Mouse (Mus musculus): ENCODE results near the gene Dohh.

Dohh gene

GRCm38 (mm10) chr10:81417227-81418215, 33.3 kb downstream of the Dohh start:
- DNase-seq (ENCODE audit: low spot score in 2 of 2): no peak

- no peak for DNase-seq (ENCODE audit: low spot score in 2 of 2)
Observed at GRCm38 (mm10) chr10:81418216-81419070, 34.2 kb downstream of the Dohh start.

DNA sequence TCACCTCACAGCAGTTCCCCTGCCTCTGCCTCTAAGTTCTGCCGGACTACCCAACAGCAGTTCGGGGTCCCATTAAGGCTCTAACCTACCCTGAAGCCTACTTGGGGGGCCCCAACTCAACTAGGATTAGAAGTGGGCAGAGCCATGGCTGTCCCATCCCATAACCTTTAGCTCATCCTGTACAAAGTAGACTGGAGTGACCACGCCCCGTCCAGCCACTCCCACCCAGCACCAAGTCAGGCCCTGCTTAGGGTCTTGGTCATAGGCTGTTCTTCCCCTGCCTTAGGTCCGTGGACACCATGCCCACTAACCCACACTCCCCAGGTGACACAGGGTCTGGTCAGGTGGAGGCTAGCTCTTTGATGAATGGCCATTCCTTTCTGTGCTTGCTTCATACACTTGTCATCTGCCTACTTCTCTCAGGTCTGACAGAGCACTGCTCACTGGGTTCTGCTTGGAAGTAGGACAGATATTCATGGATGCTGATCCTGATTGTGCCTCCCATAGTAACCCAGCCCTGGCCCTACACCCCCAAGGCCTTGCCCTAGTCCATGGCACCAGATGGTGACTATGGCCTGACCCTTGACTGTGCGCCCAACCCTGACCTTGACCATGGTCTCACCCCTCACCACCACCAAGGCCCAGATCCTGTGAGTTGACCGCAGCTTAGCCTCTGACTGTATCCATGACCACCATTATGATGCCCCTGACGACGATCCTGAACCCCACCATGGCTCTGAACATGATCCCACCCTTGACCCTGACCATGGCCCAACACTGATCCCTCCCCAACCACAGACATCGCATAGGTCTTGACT, 35.1 kb downstream of the Dohh start:
- DNase-seq (ENCODE audit: low spot score in 2 of 2): no peak

DNA sequence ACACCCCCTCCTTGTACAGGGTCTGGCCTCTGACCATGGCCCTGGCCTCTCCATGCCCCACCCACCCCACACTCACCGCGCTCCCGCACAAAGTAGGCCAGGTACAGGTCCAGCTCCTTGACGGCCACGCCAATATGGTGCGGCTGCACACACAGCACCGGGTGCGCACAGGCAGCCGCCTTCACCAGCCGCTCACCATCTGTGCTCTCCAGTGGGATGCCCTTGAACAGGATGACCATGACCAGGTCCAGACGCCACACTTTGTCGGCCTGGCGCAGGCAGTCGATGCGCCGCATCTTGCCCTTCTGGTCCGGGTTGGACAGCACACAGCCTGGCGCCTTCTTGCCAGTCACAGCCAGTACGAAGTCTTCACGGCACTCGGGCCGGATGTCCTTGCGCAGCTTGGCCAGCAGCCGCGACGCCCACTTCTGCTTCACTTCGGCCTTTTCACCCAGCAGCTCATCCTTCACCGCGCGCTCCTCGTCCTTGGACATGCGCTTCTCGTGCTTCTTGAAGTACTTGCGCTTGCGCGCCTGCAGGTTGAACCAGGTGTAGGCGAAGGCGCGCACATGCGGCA, 36.1 kb downstream of the Dohh start:
- DNase-seq (ENCODE audit: low spot score in 2 of 2): no peak

DNA sequence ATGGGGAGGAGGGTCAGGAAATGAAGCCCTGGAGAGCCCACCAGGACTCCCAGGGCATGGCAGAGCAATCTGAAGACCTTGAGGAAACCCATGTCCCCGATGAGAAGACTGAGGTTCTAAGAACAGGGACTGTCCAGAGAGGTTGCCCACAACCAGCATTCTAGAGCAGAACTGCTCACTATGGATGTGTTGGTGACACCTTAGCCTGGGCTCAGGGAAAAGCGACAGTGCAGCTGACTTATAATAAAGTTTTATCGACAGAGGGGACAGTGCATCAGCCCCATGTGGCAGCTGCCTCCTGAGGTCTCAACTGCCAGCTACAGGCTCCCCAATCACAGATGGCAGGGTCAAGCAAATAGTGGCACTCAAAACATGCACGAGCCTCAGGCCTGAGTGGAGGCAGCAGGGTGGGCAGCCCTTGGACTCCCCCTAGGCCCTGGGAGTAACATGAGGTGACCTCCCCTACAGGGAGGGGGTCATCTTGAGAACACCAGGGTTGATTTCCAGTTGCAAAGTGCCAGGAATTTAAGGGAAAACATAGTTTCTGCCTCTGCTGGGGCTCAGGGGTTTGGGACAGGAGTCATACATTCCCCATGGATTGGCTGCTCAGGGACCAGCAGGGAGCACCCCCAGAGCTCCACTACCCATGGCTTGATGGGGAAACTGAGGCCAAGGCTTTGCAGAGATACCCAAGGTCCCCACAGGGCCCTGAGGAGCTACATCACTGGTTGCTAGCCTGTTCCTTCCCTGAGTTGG, 37.0 kb downstream of the Dohh start:
- DNase-seq (ENCODE audit: low spot score in 2 of 2): no peak

- DNase-seq (ENCODE audit: low spot score in 2 of 2): peak in 1 of 2 experiments; percentile 0
Observed at GRCm38 (mm10) chr10:81421797-81422100, 37.5 kb downstream of the Dohh start.

- no peak for DNase-seq (ENCODE audit: low spot score in 2 of 2)
Observed at GRCm38 (mm10) chr10:81422191-81422590, 38.0 kb downstream of the Dohh start.

DNA sequence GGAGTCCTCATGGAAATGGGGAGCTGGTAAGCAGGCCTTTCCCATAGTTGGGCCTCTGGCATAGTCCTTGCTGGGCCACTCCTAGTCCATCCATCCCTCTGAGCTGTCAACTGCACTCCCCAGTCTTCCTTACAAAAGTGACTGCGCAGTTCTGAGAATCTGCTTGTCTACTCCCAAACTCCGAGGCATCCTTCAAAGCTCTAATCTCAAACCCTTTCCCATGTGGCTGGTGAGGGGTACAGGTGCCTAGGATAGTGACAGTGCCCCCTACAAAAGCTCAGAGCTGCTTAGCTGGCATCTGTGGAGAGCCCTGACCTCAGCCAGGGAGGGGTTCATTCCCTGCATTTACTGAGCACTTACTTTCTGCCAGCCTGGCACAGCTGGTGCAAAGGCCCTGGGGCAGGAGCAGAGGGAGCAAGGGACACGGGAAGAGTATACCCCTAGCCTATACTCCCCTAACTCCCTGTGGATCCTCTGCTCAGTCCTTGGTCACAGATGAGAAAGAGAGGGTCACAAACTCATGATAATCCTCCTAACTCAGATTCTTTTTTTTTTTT, 38.5 kb downstream of the Dohh start:
- DNase-seq (ENCODE audit: low spot score in 2 of 2): no peak

DNA sequence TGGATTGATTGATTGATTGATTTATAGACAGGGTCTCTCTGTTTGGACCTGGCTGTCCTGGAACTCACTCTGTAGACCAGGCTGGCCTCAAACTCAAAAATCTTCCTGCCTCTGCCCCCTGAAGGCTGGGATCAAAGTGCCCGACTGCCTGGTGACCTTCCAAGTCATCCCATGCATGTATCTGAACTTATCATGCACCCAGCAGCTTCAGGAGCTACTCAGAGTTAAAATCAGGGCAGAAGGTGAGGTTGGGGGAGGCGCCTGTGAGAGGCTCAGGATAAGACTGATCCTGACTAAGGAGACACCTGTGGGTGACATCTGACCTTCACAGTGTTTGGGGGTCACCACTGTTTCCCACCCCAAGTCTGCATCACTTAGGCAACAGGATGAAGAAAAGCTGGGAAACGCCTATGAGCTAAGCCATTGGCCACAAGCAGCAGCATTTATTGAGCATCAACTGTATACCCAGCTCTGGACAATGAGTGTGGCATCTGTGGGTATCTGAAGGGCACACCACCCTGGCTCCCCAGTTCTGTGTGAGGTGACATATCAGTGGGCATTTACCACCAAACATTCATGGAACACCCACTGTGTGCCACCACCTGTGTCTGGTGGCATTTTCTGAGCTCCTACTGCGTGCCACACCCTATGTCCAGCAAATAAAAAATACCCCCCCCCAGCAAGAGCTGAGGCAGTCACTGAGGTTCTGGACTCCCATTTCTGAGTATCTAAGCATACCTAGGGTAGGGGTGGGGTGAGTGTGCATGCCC, 39.4 kb downstream of the Dohh start:
- no peak for DNase-seq (ENCODE audit: low spot score in 2 of 2)

DNA sequence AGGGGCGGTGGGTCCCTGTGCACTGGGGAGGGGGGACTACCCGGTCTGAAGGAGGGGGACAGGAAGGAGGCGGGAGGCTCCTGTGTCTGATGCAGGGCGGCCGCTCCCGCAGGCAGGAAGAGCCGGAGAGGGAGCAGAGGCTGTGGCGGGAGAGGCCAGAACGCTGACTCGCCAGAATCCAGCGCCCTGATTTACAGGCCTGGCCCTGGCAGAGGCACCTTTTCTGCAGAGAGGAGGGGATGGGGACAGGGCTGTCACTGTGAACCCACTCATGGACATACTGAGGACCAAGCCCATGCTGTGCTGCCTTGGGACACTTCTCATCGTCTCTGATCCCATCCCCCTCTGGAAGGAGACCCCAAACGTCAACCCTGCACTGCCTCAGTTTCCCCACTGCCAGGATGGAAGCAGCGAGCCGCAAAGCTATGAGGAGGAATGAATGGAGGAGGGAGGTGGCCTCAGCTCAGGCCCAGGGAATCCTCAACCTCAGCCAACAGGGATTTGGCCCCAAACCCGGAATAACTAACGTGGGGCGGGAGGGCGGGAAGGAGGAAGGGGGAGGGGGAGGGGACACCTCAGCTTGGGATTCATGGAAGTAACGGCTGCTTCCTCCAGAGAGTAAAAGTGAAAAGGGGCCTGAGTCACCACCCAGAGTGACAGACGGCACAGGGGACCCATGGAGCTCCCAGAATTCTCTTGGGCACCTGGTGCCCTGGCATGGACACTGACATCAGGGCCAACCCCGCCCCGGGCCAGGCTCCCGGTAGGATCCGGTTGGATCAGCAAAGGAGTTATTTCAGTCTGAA, 40.2 kb downstream of the Dohh start:
- DNase-seq (ENCODE audit: low spot score in 2 of 2): no peak

DNA sequence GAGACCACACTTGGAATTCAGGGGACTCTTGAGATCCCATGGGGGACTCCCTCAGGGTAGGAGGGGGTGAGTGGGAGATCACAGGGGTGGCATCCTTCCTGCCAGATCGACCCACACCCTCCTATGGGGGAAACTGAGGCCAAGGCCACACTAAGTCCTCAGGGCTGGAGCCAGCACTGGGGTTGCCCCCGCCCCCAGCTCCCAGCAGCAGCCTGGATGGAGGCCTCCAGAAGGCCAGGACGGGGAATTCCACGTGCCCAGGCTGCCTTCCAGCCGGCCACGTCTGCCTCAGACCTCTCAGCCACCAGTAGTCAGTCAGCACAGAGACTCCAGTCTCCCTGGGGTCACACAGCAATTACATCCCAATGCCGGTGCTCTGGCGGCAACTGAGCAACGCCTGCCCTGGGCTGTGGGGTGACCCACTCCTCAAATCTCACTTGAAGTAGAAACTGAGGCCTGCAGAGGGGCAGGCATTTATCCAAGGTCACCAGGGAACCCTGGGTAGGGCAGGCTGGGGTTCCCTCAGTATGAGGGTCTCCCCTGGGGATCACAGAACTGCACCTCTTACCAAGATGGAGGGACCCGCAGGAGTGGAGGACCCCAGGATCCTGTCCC, 41.1 kb downstream of the Dohh start:
- DNase-seq (ENCODE audit: low spot score in 2 of 2): no peak

GRCm38 (mm10) chr10:81426081-81426671, 41.9 kb downstream of the Dohh start:
- DNase-seq (ENCODE audit: low spot score in 2 of 2): no peak

DNA sequence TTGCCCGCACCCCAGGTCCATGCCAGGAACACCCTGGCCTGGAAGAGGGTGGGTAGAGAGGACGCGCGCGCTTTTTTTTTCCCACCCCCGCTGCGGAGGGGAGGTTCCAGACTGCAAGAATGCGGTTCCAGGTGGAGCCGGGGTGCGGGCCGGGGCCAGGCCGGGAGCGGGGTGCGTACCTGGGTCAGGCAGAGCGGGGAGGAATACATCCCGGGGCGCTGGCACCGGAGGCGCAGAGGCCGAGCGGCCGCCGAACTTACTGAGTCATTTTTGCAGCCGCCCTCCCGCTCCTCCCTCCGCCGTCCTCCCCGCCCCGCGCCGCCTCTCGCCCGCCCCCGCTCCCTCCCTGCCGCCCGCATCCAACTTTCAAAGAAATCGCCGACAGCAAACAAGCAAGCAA, 42.7 kb downstream of the Dohh start:
- DNase-seq (ENCODE audit: low spot score in 2 of 2): no peak

DNA sequence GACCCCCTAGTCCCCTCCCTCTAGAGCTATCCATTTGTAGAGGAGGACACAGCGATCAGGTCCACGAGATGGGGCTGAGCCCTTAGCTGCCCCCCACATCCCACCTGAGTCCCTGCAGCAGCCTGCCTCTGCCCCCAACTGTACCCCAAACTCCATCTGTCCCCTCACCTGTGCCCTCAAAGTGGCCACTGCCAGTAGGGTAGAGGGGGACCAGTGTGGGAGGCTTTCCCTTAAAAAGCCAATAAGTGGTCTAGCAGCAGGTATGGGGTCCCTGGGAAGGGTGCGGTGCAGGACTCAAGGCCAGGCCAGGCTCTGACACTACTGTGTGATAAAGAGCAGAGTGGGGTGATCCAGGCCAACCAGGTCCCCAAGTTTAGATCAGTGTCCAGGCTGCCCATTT, 43.1 kb downstream of the Dohh start:
- DNase-seq (ENCODE audit: low spot score in 2 of 2): no peak

DNA sequence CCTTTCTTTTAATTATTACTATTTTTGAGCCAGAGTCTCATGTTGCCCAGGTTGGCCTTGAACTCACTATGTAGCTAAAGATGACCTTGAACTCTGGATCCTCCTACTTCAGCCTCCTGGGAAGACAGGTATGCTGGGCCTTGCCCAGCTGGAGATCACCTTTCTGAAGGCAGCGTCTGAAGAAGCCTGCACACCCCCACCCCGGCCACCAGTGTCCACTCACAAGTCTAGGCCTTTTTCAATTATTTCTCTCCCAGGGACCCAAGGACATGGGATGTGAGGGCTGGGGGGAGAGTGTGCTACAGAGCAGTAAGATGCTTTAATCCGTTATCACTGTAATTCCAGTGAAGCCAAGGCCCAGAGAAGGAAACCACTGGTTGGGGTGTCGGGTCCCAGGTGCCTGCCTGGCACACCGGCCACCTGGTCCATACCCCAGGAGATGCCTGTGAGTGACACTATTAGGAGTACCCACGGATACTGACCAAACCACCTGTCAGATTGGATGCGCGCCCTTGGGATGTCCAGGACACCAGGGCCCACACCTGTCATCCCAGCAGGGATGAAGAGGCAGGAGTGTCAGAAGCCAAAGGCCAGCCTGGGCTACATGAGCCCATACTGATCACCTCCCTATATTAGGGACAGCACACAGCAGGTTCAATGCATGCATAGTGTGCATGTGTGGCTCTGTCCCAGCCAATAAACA, 43.7 kb downstream of the Dohh start:
- no peak for DNase-seq (ENCODE audit: low spot score in 2 of 2)

DNA sequence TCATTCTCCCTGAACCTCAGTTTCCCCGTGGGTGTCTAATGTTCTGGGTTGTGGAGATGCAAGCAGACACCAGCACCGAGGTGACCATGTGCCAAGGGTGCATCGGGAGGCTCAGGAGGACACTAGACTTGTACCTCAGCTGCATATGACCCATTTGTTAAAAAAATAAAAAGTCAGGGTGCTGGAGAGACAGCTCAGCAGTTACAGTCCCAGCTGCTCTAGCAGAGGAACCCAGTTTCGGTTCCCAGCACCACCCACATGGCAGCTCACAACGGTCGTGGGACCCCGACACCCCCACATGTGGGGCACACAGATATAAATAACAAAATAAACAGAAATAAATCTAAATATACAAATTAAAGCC, 44.3 kb downstream of the Dohh start:
- DNase-seq (ENCODE audit: low spot score in 2 of 2): no peak

DNA sequence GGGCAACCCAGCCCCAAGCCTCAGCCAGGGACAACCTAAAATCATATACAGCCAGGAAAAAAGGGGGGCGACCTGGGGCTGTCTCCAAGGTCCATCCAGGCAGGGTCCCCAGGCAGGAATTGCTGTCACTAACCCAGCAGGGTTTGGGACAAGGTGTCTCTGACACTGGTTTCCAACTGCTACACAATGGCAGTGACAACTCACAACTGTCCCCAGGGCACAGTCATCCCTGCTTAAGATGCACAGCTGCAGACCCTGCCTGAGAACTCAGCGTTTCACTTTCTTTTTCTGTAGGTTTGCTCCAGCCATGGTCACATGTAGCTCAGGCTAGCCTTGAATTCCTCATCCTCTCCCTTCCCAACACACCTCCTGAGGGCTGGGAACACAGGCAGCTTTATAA, 44.9 kb downstream of the Dohh start:
- DNase-seq (ENCODE audit: low spot score in 2 of 2): no peak

Data from right cerebral cortex, postnatal 36 days (tissue).